Mouse (Mus musculus) liver, postnatal 0 days (tissue): Measurements from ENCODE around the gene Prps1.

Experiments
- CTCF ChIP-seq: sonication (generic); IDR thresholded peaks from 2 replicates; pipeline ENCODE4 v1.5.1; 2016; ENCODE audit warnings: antibody characterized with exemption, low read depth
- EP300 ChIP-seq: IDR thresholded peaks from 2 replicates; pipeline ENCODE4 v1.6.1; 2016; ENCODE audit warnings: antibody characterized with exemption, low read depth, mild to moderate bottlenecking

- TF ChIP-seq CTCF (no peak), EP300 (no peak)
These were observed 26.4 kb upstream of the Prps1 start for GRCm38 (mm10) chrX:140429985-140430384.
